Mouse (Mus musculus): ENCODE measurements around the gene Myh14.

Gene Myh14

DNA sequence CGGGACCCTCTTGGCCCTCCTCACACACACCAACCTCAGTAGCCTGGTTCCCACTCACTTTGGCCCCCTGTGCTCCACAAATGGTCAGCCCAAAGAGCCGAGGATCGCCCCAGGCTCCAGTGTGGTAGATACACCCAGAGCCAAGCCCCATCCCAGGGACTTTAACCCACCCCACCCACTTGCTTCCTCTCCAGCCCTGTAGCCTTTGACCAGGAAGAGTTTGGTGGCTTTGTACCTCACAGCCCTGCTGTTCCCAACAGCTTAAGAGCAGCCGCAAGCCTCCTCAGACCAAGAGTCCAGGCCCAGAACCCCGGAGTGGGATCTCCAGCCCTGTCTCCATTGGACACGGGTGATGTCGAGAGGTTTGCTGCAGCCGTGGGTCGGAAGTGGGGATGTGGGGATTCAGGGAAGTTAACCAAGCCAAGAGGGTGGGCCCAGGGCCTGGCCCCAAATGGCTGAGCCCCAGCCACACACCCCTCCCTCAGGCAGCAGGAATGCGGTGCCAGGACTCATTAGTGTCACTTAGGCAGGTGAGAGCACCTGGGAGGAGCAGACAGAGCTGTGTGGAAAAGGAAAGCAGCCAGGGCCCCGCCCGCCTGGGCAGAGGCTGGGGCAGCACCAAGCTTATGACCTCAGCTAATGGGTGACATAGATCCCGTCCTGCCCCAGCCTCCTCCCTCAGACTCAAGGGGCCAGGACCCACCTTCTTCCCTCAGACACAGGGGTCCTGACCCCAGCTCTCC, 2.5 kb downstream of the Myh14 start:
- no peak for DNase-seq

DNA sequence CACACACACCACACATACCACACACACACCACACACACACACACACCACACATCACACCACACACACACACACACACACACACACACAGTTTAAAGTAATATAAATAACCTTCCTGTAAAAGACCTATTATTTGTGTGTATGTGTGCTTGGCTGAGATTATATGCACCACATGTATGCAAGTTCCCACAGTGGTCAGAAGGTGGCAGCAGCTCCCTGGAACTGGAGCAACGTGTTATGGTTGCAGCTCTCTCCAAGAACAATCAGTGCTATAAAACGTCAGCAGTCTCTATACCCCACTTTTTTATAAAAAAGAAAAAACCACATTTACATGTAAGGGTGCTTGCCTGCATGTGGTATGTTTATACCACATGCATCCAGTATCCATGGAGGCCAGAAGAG, 4.2 kb downstream of the Myh14 start:
- DNase-seq: no peak

DNA sequence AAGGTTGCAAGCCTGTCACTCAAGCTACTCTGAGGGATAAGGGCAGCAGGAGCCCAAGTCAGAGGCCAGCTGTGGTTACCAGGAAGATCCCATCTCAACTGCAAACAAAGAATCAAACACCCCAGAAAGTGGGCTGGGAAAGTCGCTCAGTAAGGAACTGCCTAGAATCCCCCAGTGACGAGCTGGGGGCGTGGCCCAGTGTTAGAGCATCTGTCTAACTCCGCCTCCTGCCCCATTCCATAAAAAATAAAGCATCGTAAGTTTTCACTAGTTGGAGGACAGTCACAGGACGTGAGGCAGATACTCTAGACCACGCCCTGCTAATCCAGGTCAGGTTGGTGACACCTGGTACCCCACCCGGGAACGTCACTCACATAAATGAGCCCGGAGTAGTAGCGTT, 5.9 kb downstream of the Myh14 start:
- DNase-seq: no peak

DNA sequence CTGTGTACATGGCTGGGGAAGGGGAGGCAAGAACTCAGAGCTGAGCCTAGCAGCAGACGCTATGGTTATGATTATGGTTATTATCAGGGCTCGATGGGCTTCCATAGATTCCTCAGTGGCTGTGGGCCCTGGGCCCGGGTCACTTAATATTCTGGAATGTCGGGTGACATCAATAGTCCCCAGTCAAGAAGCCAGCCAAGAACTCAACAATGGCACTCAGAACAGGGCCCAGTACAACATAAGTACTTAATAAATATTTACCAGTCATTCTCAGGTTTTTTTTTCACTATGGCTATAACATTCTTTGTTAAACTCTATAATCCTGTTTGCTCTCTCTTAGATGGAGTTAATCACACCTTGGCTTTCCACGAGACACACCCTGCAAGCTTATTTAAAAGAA, 7.1 kb downstream of the Myh14 start:
- DNase-seq: no peak

DNA sequence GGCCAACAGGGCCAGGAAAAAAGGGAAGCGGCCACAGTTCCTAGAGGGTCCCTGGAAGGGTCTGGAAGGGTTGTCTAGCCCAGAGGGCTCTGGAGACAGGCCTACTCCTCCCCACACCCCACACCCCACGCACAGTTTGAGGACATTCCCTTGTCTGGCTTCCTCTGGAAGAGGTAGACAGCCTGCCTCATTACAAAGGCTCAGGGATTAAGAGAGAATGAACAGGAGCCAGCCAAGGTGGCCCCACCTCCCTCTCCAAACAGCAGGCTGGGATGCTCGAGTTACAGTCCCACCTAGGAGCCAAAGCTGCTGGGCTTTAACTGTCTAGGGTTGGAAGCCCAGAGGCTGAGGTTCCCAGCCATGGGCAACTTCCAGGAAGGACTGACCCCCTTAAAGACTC, 8.1 kb downstream of the Myh14 start:
- DNase-seq: no peak

DNA sequence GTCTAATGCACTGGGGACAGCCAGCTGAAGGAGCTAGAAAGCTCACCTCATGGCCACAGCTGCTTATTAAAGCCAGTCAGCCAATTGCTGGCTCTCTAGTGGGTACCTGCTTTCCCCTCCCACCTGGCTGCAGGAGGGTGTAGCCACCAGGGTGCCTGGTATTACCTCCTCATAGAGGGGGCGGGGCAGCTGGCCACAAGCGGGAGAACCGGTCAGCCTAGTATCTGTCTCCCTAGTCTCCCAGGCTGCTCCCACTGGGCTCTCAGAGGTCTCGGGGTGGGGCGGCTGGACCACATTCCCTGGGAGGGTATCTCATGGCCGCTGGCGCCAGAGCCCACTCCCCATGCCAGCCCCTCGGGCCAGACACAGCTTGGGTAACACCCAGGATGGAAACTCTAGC, 8.5 kb downstream of the Myh14 start:
- DNase-seq: no peak

DNA sequence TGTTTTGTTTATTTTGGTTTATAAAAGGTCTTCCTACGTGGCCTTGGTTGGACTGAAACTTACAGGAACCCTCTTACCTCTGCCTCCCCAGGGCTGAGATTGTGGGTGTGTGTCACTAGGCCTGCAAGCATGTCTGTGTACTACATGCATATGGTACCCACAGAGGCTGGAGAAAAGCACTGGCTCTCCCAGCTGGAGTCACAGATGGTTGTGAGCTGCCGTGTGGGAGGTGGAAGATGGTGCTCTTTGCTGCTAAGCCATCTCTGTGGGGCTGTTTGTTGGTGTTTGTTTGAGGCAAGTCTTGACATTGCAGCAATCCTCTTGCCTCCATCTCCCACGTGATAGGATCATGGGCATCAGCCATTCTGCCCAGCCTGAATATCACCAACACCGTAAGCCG, 9.4 kb downstream of the Myh14 start:
- DNase-seq: no peak

DNA sequence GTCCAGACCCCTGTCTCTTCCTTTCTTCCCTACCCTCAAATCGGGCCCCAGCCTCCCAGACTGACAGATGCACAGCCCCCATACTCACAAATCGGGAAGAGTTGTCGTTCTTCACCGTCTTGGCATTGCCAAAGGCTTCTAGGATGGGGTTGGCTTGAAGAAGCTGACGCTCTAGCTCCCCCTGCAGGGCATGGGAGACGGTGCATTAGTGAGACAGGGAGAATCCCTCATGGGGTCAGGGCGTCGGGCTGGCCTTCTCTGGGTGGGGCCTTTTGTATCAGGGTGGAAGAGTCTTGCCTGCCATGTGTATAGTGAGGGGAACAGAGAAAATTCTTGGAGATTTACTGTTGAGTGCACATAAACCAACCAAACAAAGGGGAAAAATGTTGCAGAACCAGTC, 15.1 kb downstream of the Myh14 start:
- DNase-seq: peak; percentile 26 to 66

DNA sequence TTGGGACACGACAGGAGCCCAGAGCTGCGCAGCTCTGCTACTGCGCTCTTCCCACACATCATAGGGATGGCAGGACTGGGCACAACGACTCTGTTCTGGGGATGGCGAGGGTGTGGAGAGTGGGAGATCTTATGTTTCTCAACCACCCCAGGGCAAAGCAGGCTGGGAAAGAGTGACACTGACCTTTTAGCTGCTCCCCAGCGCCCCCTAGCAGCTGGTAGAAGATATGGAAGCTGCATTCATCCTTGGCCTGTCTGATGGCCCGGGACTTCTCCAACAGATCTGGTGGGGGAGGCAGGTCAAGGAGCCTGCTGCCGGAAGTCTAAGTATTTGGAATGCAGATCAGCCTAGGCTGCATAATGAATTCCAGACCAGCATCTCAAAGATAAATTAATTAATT, 16.9 kb downstream of the Myh14 start:
- DNase-seq: peak in 1 of 2 experiments; percentile 31

DNA sequence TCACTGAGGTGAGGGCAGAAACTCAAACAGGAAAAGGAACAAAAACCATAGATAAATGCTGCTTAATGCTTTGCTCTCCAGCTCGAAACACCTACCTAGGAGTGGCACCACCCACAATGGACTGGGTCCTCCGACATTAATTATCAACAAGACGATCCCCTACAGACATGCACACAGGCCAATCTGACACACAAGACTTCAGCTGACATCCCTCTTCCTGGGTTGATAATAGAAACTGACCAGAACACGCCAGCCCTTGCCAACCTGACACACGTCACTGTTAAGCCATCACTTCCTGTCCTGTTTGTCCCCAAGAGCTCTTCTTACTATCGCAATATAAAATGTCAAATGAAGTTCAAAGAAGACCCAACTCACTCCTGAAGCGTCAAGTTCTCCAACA, 19.2 kb downstream of the Myh14 start:
- no peak for DNase-seq

DNA sequence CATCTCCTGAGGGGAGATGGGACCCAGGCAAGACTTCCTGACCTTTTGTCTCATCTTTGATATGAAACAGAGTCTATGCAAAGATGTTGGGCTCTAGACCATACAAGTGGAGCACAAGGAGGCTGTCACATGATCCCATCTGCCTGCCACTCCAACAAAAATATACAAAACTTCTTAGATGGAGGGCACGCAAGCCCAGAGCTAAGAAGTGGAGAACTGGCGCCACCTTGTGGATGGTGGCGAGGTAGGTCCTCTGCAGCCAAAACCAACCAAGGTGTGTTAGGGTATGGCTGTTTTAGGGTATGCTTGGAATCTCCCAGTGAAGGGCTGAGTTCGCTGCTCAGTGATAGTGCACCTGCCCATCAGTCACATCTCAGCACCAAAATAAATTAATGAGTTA, 20.7 kb downstream of the Myh14 start:
- peak in 1 of 2 experiments; percentile 62 for DNase-seq

DNA sequence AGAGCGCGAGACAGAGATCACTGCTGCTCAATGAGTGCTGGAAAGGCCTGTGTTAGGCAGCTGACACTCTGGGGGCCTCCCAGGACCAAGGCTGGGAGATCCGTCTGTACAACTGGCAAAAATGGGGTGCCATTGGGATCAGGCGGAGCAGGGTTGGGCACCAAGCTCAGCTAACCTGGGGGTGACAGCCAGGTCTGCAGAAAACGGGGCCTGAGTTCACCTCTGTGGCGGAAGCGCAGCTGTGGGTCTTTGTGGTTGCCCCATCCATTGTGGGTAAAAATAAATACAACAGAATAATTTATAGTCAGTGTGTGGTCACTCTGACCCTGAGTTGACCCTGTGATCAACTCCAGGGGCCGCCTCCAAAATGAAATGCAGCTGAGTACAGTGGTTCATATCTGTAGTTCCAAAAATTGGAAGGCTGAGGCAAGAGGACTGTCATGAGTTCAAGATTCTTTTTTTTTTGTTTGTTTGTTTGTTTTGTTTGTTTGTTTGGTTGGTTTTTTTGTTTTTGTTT, 21.5 kb downstream of the Myh14 start:
- DNase-seq: no peak

DNA sequence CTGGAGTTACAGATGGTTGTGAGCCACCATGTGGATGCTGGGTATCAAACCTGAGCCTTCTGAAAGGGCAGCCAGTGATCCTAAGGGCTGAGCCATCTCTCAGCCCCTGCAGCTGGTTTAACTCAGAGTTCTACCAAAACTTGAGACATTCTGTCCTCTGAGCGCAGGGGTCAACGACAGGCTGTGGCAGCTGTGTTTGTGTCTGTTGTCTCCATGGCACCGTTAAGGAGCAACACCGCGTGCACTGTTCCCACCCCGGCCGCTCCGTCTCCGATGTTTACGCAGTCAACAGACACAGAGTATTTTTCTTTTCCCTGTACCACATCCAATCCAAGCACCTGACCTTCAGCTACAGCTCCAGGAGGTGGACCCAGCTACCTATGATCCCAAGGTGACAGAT, 22.9 kb downstream of the Myh14 start:
- DNase-seq: no peak

DNA sequence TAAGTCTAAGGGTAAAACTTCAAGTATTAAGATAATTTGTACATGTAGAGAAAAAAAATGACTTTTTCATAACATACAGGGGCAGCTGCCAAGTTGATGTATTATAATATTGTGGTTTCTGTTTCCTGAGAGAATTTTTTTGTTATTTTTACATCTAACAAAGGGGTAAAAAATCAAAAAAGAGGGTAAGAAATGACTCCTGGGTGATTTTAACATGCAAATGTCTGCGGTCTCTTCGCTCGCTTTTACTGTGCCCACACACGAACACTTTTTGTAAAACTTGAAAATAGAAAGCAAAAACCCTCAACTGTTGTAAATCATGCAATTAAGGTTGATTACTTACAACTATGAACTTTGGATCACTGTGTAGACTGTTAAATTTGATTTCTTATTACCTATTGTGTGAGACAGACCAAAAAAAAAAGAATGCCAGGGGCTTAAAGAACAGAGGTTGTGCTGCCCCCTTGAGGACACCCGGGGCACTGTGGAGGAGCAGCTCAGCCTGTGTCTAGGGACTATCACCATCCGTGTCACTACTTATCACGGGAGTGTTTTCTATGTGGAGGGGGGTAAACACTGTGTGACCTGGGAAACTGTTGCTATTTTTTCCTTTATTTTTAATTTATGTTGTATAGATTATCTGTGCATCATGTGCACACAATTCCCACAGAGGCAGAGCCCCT, 23.5 kb downstream of the Myh14 start:
- peak; percentile 61 to 80 for DNase-seq

DNA sequence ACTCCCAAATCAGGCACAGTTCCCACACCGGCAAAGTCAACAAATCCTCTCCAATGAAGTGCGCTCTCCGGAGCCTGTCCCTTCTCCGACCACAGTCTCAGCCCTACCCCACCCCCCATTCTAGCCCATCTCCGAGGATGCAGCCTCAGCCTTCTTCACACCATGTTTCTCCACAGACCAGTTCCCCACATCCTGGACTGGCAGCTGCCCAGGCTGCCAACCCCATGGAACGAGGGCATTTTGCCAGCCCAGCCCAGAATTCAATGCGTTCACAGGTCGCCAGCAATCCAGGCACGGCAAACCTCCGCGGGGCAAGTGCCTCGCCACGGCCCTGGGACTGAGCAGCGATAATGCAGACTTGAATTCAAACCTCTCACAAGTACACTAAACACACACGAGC, 24.7 kb downstream of the Myh14 start:
- no peak for DNase-seq

DNA sequence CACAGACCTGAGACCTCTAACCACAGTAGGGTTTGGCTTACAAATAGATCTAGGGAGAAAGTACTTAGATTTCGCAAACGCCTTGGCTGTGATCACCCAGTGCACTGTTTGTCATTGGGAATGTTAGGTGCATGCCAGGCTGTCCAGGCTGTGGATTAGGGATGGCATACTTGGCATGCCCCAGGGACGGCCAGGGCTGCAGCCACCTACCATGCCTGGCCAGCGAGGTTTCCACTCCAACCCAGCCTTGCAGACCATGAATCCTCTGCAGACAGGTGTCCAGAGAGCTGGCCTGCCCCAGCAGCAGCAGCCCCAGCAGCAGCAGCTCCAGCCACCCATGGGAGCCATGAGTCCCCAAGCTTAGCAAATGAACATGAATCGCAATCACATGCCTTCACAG, 25.4 kb downstream of the Myh14 start:
- DNase-seq: no peak

DNA sequence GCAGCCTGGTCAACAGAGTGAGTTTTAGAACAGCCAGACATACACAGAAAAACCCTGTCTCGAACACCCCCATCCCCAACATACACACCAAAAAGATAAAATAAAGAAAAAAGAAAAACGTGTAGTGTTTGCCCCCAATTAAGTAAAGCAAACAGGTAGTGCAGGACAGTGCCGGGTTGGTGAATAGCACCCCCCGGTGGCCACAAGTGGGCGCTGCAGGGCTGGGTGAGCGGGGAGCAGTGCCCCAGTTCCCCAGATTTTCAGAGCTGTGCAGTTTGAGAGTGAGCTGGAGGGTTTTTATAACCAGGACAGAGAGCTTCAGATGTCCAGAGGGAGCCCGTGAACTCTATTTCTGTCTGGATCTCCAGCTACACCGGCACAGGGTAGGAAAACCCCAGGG, 28.8 kb downstream of the Myh14 start:
- peak in 1 of 2 experiments; percentile 58 for DNase-seq

DNA sequence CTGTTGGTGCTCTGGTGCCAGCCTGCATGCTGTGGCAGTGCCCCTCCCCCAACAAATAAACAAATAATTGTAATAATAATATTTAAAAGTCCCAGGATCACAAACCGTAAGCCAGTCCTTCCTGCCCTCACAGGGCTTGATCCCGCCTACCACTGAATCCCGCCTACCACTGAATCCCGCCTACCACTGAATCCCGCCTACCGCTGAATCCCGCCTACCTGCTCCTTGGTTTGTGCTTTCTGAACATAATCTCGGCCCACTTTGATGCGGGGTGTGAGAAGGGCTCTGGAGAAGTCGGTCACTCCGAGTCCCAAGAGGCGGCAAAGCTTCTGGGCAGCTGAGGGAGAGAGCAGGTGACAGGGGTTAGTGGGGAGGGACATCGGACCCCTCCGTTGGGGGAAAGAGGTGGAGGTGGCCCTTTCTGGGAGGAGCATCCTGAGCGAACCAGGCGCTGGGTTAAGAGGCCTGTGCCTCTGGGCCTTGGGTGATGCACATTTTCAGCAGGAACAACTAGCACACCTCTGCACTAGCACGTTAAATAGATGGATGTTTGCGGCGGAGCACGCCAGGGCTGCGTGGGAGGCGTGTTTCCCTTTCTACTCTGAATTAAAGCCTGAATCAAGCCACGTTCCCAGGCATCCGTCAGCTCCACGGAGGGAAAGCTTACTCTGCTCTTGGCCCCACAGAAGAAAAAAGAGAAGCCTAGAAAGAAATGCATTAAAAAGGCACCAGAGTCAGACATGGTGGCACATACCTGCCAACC, 29.6 kb downstream of the Myh14 start:
- DNase-seq: no peak

DNA sequence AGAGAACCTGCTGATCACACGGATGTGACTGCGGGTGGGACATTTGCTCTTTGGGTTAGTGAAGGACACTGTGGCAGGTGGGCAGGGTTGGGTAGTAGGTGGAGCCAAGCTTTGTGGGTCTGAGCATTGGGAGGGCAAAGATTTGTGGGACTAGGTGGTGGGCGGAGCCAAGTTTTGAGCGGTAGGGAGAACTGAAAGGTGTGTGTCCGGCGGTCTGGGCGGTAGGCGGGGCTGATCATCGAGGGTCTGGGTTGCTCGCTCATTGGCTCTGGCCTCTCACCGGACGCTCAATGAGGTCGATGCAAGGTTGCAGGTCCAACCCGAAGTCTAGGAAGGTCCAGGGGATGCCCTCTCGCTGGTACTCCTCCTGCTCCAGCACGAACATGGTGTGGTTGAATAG, 32.0 kb downstream of the Myh14 start:
- no peak for DNase-seq

DNA sequence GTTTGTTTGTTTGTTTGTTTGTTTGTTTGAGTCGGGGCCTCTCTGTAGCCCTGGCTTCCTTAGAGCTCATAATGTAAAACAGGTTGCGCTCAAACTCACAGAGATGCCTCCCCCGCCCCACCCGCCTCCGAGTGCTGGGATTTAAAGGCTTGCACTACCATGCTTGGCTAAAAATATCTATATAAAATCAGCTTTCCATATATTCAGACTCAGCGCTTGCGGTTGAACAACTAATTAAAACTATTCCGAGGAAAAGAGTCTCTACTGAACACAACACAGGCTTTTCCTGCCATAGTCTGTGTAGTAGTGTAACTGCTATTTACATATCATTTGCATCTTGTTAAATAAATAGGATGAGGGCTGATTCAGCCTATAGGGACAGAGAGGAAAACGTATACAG, 34.0 kb downstream of the Myh14 start:
- no peak for DNase-seq

DNA sequence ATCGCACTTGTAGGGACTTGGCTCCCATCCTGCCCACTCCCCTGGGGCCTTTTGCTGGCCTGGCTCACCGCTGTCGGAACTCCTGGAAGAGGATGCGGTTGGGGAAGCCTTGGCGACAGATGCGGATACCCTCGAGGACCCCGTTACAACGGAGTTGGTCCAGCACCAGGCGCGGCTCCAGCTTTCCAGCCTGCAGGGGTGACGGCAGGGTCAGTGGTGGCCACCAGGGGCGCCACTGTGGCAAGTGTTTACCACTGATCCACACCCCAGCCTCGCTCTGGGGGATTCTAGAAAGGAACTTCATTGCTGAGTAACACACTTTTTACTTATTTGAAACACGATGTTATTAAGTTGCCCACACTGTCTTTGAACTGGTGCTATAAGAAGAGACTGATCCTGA, 37.2 kb downstream of the Myh14 start:
- DNase-seq: peak in 1 of 2 experiments; percentile 27

DNA sequence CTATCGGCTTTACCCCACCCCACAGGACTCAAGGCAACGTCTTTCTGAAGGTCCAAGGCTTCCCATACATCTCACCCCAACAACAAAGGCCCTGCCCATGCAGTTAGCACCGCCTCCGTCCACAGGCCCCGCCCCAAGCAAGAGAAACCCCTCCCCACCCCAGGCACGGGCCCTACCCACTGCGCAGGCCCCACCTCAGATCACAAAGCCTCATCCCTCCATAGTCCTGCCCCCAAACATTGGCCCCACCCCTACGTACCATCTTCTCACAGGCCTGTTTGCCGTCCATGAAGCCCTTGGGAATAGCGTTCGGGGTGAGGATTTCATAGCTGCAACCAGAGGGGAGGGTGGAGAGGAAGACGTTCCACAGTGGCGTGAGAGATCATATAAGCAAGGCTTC, 38.0 kb downstream of the Myh14 start:
- no peak for DNase-seq

DNA sequence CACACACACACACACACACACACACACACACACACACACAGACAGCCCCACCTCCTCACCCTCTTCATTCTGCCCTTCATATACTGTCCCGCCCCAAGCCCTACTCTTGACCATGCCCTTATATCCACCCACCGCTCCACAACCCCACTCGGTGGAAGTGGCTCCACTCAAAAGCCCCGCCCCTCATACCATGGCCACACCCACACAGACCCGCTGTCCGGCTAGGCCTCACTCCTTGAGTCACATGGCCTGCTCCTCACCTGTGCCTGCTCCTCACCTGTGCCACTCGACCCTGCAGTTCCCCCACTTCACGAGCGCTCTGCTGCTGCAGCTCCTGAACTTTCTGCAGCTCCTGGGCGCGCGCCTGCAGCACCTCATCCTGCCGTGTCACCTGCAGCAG, 40.2 kb downstream of the Myh14 start:
- DNase-seq: no peak
